In genomic region chr6:67168803-67169202, GRCm38 (mm10) we compare ENCODE assay signal across 9 mouse cellular contexts.
A peak's percentile ranks its signal among the peaks of the same experiment; 100 is the strongest.
DNase-seq lines count a peak whose midpoint lies in the region; ATAC-seq and TF ChIP-seq lines count a peak whose summit lies in the region.
"Had no signal": no experiment of that assay in that cellular context is flagged by ENCODE, and none has a peak within 500 bp of the region (broad histone marks: within the 10 kb centered on the region; RNA-seq: fewer than 3 reads in every experiment).

No protein-coding gene starts in this region.

- ATAC-seq in heart, embryonic 15.5 days (replicated peaks; ENCODE audit: insufficient number of reproducible peaks, insufficient read depth, low FRiP score, low read depth) = no peak
- peak; percentile 27 for ATAC-seq in hindbrain, embryonic 16.5 days
- ATAC-seq in midbrain, embryonic 12.5 days (ENCODE audit: low FRiP score, low read depth) = peak; percentile 28

- DNase-seq in heart, postnatal 14 days = no peak
- DNase-seq in ovary, adult 18-20 months (ENCODE audit: low spot score) = no peak
- DNase-seq in right cerebral cortex, postnatal 14 days = no peak
- no peak for DNase-seq in cerebellum, adult 8-10 months
- DNase-seq: thymus, adult 18-20 months had no signal

- H3K27ac ChIP-seq in heart, embryonic 15.5 days = 0 out of 2 replicates have a peak overlapping the region, but pooled peaks have one; percentile 12
- peak overlapping the region; percentile 2; the same call in 1 of the 2 replicates for H3K27ac ChIP-seq in cortical plate, adult 2 months (ENCODE audit: insufficient read depth, low read length)
- peak overlapping the region; percentile 46 for H3K27ac ChIP-seq in hindbrain, embryonic 16.5 days (ENCODE audit: low read depth, low read length)
- peak overlapping the region; percentile 52 for H3K27ac ChIP-seq in midbrain, embryonic 12.5 days (replicated peaks)

- intact Hi-C loops in heart, postnatal 14 days (cut with DNase I) = loop anchor here (5.0 kb wide), 1 partner anchor 98 kb away; no protein-coding TSS in a partner anchor

- TF ChIP-seq POLR2A in cortical plate, adult 2 months (IDR thresholded peaks at IDR 0.05; ENCODE audit: extremely low read depth, insufficient read depth, low read length) = no peak

- H3K36me3 ChIP-seq in heart, embryonic 15.5 days = no peaks in the 10 kb centered on the region
- H3K36me3 ChIP-seq in hindbrain, embryonic 16.5 days (ENCODE audit: control insufficient read depth, insufficient read depth, low read length) = no peaks in the 10 kb centered on the region
- H3K36me3 ChIP-seq in midbrain, embryonic 12.5 days = no peaks in the 10 kb centered on the region

- no peaks in the 10 kb centered on the region for H3K9me3 ChIP-seq in heart, embryonic 15.5 days (replicated peaks)
- no peaks in the 10 kb centered on the region for H3K9me3 ChIP-seq in hindbrain, embryonic 16.5 days (ENCODE audit: control insufficient read depth, low read length)
- no peaks in the 10 kb centered on the region for H3K9me3 ChIP-seq in midbrain, embryonic 12.5 days

- H3K4me1 ChIP-seq in heart, embryonic 15.5 days (replicated peaks) = 0 out of 2 replicates have a peak, but pooled peaks cover 3% of the 10 kb centered on the region
- peaks cover 3% of the 10 kb centered on the region; the same call in 1 of the 2 replicates for H3K4me1 ChIP-seq in cortical plate, adult 2 months (ENCODE audit: control insufficient read depth, insufficient read depth, low read length)
- peaks cover 2% of the 10 kb centered on the region; the same call in 1 of the 2 replicates for H3K4me1 ChIP-seq in hindbrain, embryonic 16.5 days (ENCODE audit: control insufficient read depth, insufficient read depth, low read depth, low read length)
- H3K4me1 ChIP-seq in midbrain, embryonic 12.5 days = no peaks in the 10 kb centered on the region

- WGBS in heart, embryonic 15.5 days = 31% methylated on average over 2 of the region's 2 CpGs
- WGBS in hindbrain, embryonic 16.5 days = 15% methylated on average over 2 of the region's 2 CpGs
- WGBS in midbrain, embryonic 12.5 days = 33% methylated on average over 2 of the region's 2 CpGs

- H3K27me3 ChIP-seq in heart, embryonic 15.5 days = no peaks in the 10 kb centered on the region
- H3K27me3 ChIP-seq in hindbrain, embryonic 16.5 days (replicated peaks; ENCODE audit: control insufficient read depth, insufficient read depth, low read length) = no peaks in the 10 kb centered on the region
- H3K27me3 ChIP-seq in midbrain, embryonic 12.5 days = no peaks in the 10 kb centered on the region

- H3K9ac ChIP-seq in heart, embryonic 15.5 days = no peak overlapping the region
- peak overlapping the region; percentile 58 for H3K9ac ChIP-seq in hindbrain, embryonic 16.5 days (ENCODE audit: low read depth, low read length)
- H3K9ac ChIP-seq in midbrain, embryonic 12.5 days (replicated peaks) = peak overlapping the region; percentile 37; the same call in 1 of the 2 replicates

- no peak for TF ChIP-seq CTCF in cortical plate, adult 2 months (IDR thresholded peaks at IDR 0.05; ENCODE audit: extremely low read depth, insufficient read depth, low read length)

- H3K4me2 ChIP-seq in heart, embryonic 15.5 days = peak overlapping the region; percentile 69
- H3K4me2 ChIP-seq in hindbrain, embryonic 16.5 days (ENCODE audit: low read length) = peak overlapping the region; percentile 58
- peak overlapping the region; percentile 58 for H3K4me2 ChIP-seq in midbrain, embryonic 12.5 days (replicated peaks)

- peak overlapping the region; percentile 52 for H3K4me3 ChIP-seq in heart, embryonic 15.5 days
- H3K4me3 ChIP-seq in cortical plate, adult 2 months (ENCODE audit: insufficient read depth, low read length) = peak overlapping the region; percentile 69; the same call in 1 of the 2 replicates
- H3K4me3 ChIP-seq in hindbrain, embryonic 16.5 days (ENCODE audit: low read length) = peak overlapping the region; percentile 42
- H3K4me3 ChIP-seq in midbrain, embryonic 12.5 days = peak overlapping the region; percentile 45

Comparison
In these comparisons a context has a peak if more than half of its experiments do, and no peak if none do; other contexts are left out.
1. H3K27ac ChIP-seq: peak in every context shown above with its lines; median percentile 52 in midbrain, embryonic 12.5 days; 46 in hindbrain, embryonic 16.5 days; 12 in heart, embryonic 15.5 days; 2 in cortical plate, adult 2 months.